Mouse (Mus musculus) thymus, postnatal 36 days (tissue): ENCODE data around the gene Gm9903.

Experiments
- DNase-seq, 2 experiments: peaks; one replicate each; pipeline ENCODE4 v3.0.0; 2022; ENCODE audit warnings: mixed read lengths in 2 of 2

Gm9903 gene

DNA sequence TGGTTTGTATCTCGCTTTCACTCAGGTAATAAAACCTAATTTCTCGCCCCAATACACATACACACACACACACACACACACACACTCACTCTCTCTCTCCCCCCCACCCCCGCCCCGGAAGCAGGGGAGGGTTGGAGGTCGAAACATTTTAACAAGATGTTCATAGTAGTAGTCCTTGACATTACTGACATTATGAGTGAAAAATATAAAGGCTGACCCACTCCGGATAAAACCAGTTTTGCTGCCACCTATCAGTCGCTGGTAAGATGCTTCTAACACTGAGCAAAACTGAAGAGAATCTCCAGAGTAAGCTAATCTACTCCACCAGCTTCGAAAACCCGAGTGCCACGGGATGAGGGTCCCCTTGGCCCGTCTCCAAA is 21.8 kb downstream of the Gm9903 start:
- peak; percentile 19 to 35 for DNase-seq

DNA sequence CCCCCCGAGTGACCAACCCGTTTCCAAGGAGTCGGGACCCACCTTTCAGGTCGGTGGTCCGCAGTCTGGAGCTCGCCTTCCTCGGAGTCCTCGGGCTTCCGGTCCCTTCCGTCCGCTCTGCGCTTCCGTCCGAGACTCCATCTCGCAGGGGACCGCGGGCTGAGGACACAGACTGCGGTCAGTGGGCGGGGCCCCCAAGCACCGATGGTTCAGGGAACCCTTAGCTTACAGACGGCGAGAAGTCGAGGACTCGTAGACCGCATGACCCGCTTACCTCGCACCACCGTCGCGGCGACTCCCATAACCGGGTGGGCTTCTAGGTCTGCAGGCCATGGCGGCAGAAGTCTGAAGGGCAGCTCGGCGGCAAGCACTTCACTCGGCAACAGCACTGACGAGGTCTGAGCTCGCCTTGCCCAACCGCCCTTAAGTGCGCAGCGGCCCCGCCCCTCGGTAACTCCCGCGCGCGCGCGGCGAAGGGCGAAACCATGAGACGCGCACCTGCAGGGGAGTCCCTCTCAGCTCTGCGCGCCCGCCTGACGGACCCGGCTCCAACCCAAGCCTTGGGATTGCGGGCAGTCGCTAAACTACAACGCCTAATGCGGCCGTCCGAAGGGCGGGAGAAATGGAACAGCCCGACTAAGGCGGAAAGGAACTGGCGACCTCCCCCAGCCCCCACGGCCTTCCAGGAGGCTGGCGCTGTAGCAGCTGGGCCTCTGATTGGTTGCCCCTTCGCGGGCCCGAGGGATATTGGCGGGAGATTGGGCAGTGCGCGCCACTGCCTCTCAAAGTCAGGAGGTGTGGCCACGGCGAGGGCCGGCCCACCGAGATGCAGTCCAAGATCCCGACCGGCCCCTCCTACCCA is 22.4 kb downstream of the Gm9903 start, which contains the start of gene Slbp:
Gene Slbp (minus strand): TSS at position 654 of the 862 bp plus-strand sequence.
- DNase-seq, result peak; percentile 93 to 96

DNA sequence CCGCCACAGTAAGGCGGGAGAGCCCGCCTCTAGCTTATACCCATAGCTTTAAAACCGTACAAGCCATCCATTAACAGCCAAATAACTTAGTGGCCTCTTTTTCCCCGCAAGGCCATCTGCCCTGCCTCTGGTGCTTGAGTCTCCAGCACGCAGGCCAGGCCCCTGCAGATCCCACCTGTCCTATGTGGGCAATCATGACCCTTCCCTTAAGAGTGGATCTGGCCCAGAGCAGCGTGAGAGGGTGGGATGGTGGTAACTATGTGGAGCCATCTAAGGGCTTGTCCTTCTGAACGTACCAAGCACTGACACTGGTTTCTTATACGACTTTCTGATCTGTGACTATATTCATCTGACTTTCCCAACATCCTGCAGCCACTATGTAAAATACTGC is 23.1 kb downstream of the Gm9903 start:
- DNase-seq, result no peak

- no peak for DNase-seq
These were observed 24.7 kb downstream of the Gm9903 start for GRCm38 (mm10) chr5:33654424-33654823.

DNA sequence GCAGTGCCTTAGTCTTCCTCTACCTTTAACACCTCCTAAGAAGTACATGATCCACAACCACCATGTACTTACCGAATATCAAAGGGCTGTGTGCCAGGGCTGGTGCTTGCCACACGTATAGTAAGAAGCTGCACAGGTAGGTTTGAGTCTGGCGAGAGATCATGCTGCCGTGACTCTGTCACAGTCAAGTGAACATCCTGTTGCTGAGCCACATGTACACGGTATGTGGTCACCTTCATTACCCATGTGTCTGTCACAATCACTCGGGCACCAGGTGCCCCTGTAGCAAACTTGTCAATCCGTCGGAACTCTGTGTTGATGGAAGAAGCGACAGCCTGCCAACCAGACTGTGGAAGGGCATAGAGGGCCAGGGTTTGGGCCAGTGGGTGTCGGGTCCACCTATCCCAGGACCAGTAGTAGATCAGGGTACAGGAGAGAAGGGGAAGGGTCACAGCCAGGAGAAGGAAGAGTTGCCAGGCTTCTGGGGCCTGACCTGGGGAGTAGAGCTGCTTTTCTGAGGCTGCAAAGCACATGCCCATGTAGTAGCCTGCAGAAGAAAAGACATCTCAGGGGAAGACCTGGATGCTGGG is 25.6 kb downstream of the Gm9903 start:
- no peak for DNase-seq

- DNase-seq, result no peak
These were observed 27.0 kb downstream of the Gm9903 start for GRCm38 (mm10) chr5:33656739-33657138.

DNA sequence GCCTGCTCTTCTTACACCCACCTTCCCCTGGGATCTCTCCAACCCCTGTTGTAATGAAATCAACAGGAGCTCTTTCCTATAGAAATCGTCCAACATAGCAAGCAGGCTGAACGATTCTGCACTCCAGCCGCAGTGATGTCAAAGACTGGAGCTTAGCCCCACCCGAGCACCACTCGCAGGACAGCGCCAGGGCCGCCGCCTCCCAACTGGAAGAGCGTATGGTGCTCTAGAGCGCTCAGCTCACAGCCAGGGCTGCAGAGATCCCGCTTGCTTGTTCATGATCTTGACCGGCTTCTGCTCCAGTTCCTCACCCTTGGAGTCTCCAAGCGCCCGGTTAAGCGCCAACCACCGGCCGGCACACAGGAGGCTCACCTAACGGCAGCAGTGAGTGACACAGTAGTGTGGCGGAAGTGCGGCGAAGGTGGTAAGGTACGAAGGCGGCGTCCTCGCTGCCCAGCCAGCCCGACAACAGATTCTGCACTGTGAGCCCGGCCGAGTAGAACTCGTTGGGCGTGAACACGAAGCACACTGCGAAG is 27.6 kb downstream of the Gm9903 start:
- DNase-seq, result no peak

GRCm38 (mm10) chr5:33657787-33658663 is 28.3 kb downstream of the Gm9903 start, which contains the start of the genes Tacc3 and Tmem129:
Gene Tacc3 (plus strand): TSS chr5:33658128.
Gene Tmem129 (minus strand): TSS chr5:33658416.
- DNase-seq, result peak; percentile 93 to 98

GRCm38 (mm10) chr5:33658664-33659050 is 28.9 kb downstream of the Gm9903 start:
- DNase-seq, result no peak

- peak in 1 of 2 experiments; percentile 30 for DNase-seq
These were observed 38.5 kb downstream of the Gm9903 start for GRCm38 (mm10) chr5:33668223-33668622.

DNA sequence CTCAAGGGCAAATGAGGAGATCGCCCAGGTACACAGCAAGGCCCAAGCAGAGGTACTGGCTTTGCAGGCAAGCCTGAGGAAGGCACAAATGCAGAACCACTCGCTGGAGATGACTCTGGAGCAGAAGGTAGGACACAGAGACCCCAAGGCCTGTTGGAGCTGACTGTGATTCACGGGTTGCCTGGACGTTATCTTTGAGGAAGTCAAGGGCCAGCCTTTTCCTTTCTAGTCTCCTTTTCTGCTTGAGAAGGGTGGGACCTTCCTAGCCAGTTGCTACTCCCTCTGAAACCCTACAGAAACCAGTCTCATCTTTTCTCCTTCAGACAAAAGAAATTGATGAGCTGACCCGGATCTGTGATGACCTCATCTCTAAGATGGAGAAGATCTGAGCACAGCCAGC is 41.9 kb downstream of the Gm9903 start:
- no peak for DNase-seq

DNA sequence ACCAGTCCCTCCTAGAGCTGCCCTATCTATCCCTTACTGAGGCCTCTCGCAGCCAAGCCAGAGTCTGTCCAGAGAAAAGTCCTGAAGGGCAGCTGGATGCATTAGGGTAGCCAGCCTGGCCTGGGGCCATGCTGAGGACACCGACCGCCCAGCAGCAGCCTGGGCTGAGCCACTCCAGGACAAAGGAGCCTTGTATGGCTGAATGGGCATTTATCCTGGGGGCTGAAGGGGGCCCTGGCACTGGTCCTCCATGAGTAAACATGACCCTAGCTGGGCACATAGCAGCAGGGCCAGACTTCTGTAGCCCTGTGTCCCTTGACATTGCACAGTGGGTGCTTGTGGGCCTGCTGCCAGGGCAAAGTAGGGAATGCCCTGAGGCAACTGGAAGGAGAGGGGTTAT is 44.7 kb downstream of the Gm9903 start:
- DNase-seq, result no peak

GRCm38 (mm10) chr5:33675964-33676363 is 46.2 kb downstream of the Gm9903 start:
- DNase-seq, result peak in 1 of 2 experiments; percentile 39

DNA sequence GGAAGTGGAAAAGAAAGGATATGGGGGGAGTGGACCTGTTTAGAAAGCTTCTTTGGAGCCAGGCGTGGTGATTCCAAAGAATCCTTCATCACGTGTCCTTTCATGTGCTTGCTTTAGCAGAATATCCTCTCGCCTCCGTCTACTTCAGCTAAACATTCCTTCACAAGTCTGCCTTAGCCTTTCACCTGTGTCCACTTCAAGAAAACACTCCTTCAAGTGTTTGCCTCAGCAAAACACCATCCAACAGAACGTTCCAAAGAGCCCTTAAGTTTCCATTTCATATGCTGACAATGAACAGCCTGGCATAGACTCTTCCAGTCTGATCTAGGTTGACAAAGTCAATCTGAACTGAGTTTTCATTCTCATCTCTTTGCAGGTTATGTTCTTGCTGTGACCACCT is 48.5 kb downstream of the Gm9903 start:
- no peak for DNase-seq

DNA sequence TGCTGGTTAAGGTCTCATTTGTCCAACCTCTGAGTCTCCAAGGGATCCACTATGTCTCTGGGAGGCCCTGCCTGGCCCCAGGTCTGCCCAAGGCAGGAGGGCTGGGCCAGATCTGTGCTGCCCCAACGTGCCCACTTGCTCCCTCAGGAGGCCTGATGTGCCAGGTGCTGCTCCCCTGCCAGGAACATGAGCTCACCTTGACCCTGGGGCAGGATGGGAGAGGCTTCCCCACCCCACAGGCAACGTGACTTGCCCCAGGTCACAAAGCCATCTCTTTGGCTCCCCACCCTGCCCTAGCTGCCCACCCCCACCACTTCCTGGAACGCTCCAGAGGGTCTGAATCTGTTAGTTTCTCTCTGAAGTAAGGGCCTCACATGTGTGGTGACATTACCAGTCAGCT is 51.3 kb downstream of the Gm9903 start:
- no peak for DNase-seq
